Mouse (Mus musculus): ENCODE measurements around the gene Aida. TPM values are rescaled to one million over a fixed set of nuclear protein-coding genes. Genes with fewer than 3 reads are reported as not detected.
A peak's percentile ranks its signal among the peaks of the same experiment; 100 is the strongest.
"Not testable (repeated sequence)": the region's sequence is repeated elsewhere in the genome, so short reads cannot be mapped to it uniquely, and the experiment has no call there.

The Aida gene
- polyA plus RNA-seq, 1 experiment from 2014 or later, result 67.2 TPM

DNA sequence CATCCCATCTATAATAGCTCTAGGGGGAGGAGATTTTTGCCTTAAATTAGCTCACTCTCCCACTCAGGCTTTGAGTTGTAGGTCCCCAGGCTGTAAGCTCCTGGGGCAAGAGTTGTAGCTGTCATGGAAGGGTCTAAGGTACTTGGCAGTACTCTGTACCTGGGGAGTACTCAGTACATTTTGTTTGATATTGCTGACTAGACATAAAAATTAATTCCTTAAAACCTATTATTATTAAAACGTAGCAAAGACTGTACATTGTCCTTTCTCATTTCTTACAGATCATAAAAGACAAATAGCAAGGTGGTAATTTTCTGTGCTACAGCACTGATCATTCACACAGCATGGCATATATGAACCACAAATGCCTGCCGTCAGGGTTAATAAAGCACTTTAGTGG lies 27.5 kb downstream of the Aida start:
- H3K27me3 ChIP-seq, result no peaks in the 10 kb centered on the region
- ATAC-seq (ENCODE audit: low FRiP score, low read depth), result no peak
- H3K27ac ChIP-seq, result no peak overlapping the region
- H3K36me3 ChIP-seq, result peaks cover 88% of the 10 kb centered on the region
- 96% methylated on average over 2 of the region's 2 CpGs for WGBS
- no peak overlapping the region for H3K4me2 ChIP-seq (replicated peaks)
- no peak overlapping the region for H3K4me3 ChIP-seq
- H3K9me3 ChIP-seq, result 0 out of 2 replicates have a peak, but pooled peaks cover 4% of the 10 kb centered on the region
- no peak overlapping the region for H3K9ac ChIP-seq
- no peaks in the 10 kb centered on the region for H3K4me1 ChIP-seq

DNA sequence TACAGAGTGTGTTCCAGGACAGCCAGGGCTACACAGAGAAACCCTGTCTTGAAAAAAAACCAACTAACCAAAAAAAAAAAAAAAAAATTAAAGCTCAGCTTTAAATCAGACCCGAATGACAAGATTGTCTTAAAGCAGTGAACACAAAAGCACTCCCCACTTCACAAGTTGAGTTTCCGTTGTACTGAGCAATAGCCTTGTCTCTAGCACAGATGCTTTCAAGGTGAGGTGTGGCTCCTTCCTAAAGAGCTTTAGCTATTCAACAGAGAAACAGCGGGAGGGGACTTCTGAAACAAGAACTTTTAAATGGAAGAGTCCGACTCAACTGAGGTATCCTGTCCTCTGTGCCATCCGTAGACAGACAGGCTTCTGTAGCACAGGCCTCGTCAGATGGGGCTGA lies 28.0 kb downstream of the Aida start:
- Histone ChIP-seq H3K4me3 (no peak overlapping the region), H3K9me3 (0 out of 2 replicates have a peak, but pooled peaks cover 4% of the 10 kb centered on the region), H3K27me3 (no peaks in the 10 kb centered on the region), H3K27ac (no peak overlapping the region), H3K4me2 (replicated peaks) (no peak overlapping the region), H3K36me3 (peaks cover 88% of the 10 kb centered on the region), H3K4me1 (no peaks in the 10 kb centered on the region), H3K9ac (no peak overlapping the region)
- ATAC-seq (ENCODE audit: low FRiP score, low read depth), result no peak
- WGBS, result 94% methylated on average over 6 of the region's 6 CpGs

DNA sequence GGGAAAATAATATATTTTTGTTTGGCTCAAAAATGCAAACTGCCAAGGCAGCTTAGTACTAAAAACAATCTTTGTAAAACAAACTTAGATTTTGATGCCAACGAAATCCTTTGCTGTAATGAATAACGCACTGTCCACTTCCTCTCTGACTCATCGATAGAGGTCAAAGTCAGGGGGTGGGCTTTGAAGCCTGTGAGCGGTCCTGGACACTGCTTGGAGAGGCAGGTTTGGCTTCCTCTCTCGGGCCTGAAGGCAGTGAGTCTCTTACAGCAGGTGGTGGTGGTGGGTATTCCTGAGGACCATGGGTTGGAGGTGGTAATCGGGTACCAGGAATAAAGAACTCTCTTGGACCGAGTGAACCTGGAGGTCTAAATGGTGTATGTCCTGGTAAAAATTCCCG lies 30.8 kb downstream of the Aida start:
- no peak for ATAC-seq (ENCODE audit: low FRiP score, low read depth)
- 92% methylated on average over 8 of the region's 8 CpGs for WGBS
- Histone ChIP-seq H3K4me3 (no peak overlapping the region), H3K4me2 (replicated peaks) (no peak overlapping the region), H3K9ac (no peak overlapping the region), H3K27ac (no peak overlapping the region), H3K4me1 (no peaks in the 10 kb centered on the region), H3K36me3 (peaks cover 89% of the 10 kb centered on the region), H3K27me3 (no peaks in the 10 kb centered on the region), H3K9me3 (0 out of 2 replicates have a peak, but pooled peaks cover 4% of the 10 kb centered on the region)

DNA sequence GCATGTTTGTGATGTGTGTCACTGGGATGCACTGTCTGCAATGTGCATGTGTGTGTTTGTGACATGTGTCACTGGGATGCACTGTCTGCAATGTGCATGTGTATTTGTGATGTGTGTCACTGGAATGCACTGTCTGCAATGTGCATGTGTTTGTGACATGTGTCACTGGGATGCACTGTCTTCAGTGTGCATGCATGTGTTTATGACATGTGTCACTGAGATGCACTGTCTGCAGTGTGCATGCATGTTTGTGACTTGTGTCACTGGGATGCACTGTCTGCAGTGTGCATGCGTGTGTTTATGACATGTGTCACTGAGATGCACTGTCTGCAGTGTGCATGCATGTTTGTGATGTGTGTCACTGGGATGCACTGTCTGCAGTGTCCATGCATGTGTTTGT lies 46.5 kb downstream of the Aida start:
- WGBS, result 95% methylated on average over 1 of the region's 1 CpGs
- Histone ChIP-seq H3K4me1 (peaks cover 18% of the 10 kb centered on the region), H3K36me3 (peaks cover 53% of the 10 kb centered on the region)
- H3K9ac ChIP-seq; H3K9me3 ChIP-seq; H3K27ac ChIP-seq; ATAC-seq (ENCODE audit: low FRiP score, low read depth); H3K27me3 ChIP-seq; H3K4me2 ChIP-seq (replicated peaks); H3K4me3 ChIP-seq: not testable (repeated sequence)

DNA sequence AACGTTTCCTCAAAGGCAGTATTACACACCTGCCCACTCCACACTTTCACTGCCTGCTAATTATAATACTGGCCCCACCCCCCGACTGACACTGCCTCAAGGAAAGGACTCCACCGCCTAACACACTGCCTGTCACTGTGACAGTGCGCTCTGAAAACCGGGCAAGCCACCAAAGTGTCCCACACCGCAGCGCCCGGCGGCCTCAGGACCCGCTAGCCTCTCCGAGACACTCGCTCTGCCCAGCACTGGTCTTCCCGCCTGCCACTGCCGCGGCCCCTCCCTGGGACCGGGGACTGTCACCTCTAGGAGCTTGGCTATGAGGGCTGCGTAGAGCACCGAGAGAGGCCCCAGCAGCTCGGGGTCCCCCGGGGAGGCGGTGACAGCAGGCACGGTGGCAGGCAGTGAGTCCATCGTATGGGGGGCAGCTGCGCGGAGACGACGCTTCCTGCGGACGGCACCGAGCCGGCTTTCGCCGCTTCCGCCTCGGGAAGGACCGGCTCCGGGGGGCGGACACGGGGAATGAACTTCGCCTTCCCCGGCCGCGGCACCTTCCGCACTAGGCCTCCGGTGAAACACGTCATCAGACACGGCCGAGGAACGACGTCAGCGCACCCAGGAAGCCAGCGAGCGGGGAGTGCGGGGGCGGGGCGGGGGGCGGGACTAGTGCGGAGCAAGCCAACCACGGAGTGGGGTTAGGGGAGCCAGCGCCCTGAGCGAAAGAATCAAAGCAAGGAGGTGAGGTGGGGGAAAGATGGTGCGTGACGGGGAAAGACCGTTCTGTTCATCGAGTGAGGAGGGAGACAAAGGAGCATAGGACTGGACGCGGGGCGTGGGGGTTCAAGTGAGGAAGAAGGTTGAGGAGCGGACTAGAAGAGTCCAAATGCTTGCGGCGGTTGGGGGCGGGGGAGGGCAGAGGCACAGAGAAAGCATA lies 48.8 kb downstream of the Aida start:
- Histone ChIP-seq H3K4me1 (peaks cover 18% of the 10 kb centered on the region), H3K27me3 (no peaks in the 10 kb centered on the region), H3K9me3 (no peaks in the 10 kb centered on the region), H3K9ac (peak overlapping the region; percentile 90), H3K4me3 (peak overlapping the region; percentile 95), H3K36me3 (peaks cover 53% of the 10 kb centered on the region), H3K4me2 (replicated peaks) (peak overlapping the region; percentile 94), H3K27ac (peak overlapping the region; percentile 58; the same call in 1 of the 2 replicates)
- WGBS, result under 1% methylated on average over 72 of the region's 72 CpGs
- ATAC-seq (ENCODE audit: low FRiP score, low read depth), result peak; percentile 96

DNA sequence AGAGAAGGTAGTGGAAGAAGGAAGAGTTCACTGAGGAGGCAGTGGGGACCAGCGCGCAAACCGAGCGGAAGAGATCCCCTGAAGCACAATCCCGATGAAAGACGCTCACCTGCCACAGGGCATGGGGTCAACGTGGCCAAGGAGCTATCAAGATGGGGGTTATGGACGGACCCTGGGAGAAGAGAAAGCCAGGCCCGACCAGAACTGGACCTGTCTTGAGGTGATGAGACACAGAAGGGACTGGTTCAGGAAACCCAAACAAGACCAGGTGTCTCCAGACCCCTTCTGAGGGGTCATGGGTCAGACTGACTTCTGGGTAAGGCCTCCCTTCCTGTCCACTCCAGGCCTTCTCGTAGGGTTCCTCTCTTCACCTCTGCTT lies 49.4 kb downstream of the Aida start:
- Histone ChIP-seq H3K27ac (no peak overlapping the region), H3K4me3 (peak overlapping the region; percentile 95), H3K36me3 (peaks cover 54% of the 10 kb centered on the region), H3K9ac (peak overlapping the region; percentile 90), H3K4me1 (peaks cover 18% of the 10 kb centered on the region), H3K9me3 (no peaks in the 10 kb centered on the region), H3K27me3 (no peaks in the 10 kb centered on the region), H3K4me2 (replicated peaks) (peak overlapping the region; percentile 94)
- ATAC-seq (ENCODE audit: low FRiP score, low read depth), result 0 out of 2 replicates have a peak, but pooled peaks have one; percentile 5
- 7% methylated on average over 10 of the region's 10 CpGs for WGBS

DNA sequence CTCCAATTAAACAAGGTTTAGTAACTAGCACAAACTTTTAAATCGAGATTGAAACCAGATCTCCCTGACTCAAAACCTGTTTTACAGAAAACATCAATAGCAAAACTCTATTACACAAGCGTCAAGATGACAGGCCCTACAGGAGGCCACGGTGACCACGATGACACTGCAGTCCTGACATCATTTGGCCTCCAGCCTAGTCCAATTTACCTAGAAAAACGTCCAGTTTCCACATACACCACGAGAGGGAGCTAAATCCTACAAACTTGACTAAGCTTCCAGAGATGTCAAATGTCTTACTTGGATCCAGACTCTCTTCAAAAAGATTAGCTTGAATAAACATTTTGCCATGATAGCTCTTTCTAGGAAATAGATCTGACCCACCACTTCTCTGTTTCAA lies 53.5 kb downstream of the Aida start:
- H3K36me3 ChIP-seq, result peaks cover 74% of the 10 kb centered on the region

DNA sequence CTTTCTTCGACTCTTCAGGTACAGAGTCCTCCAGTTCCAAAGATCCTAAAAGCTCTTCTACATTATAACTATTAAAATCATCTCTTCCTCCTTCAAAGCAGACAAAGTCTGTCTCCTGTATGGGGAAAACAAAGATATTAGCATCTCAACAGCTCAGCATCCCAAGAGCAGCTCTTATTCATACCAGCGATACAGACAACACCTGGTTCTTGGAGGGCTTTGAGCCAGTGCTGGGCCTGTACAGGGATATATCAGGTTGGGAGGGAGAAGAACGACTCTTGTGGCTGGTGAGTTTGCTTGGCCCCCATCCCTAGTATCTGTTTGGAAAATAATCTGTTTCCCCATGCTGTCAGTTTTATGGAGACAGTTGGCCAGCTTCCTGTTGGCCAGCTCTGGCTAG lies 62.5 kb downstream of the Aida start:
- ATAC-seq (ENCODE audit: low FRiP score, low read depth), result no peak
- H3K4me2 ChIP-seq (replicated peaks), result no peak overlapping the region
- WGBS, result 94% methylated on average over 3 of the region's 3 CpGs

More for the DNA sequence above, 53.5 kb downstream of the Aida start:
- Histone ChIP-seq H3K4me3 (no peak overlapping the region), H3K9ac (no peak overlapping the region), H3K9me3 (no peaks in the 10 kb centered on the region), H3K4me1 (peaks cover 15% of the 10 kb centered on the region), H3K4me2 (replicated peaks) (no peak overlapping the region), H3K27me3 (no peaks in the 10 kb centered on the region), H3K27ac (no peak overlapping the region)
- no peak for ATAC-seq (ENCODE audit: low FRiP score, low read depth)
- WGBS, result 29% methylated on average over 6 of the region's 6 CpGs

DNA sequence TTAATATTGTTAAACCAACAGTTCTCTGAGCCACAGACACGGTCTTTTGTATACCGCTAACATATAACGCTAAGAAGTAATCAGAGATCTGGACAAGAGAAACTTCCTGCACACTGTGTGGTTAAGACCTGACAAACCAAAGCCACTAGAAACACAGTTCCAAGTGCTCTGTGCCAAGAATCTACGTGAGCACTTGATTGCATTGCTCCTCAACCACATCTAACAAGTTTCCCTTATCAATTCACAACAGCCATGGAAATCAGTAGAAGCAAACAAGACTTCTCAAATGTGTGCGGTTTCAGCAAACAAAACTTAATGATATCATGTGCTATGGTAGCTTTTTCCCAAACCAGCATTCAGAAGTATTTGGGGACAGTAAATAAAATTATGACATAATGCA lies 65.9 kb downstream of the Aida start:
- no peak for ATAC-seq (ENCODE audit: low FRiP score, low read depth)
- Histone ChIP-seq H3K9ac (no peak overlapping the region), H3K4me3 (no peak overlapping the region), H3K9me3 (no peaks in the 10 kb centered on the region), H3K36me3 (peaks cover 81% of the 10 kb centered on the region), H3K27ac (no peak overlapping the region), H3K4me1 (peaks cover 11% of the 10 kb centered on the region; the same call in 1 of the 2 replicates), H3K4me2 (replicated peaks) (no peak overlapping the region), H3K27me3 (no peaks in the 10 kb centered on the region)
- whole genome bisulfite sequencing, result 95% methylated on average over 5 of the region's 5 CpGs

More for the DNA sequence above, 62.5 kb downstream of the Aida start:
- Histone ChIP-seq H3K9ac (no peak overlapping the region), H3K4me1 (no peaks in the 10 kb centered on the region), H3K4me3 (no peak overlapping the region), H3K27ac (no peak overlapping the region), H3K36me3 (peaks cover 89% of the 10 kb centered on the region), H3K9me3 (no peaks in the 10 kb centered on the region), H3K27me3 (no peaks in the 10 kb centered on the region)

DNA sequence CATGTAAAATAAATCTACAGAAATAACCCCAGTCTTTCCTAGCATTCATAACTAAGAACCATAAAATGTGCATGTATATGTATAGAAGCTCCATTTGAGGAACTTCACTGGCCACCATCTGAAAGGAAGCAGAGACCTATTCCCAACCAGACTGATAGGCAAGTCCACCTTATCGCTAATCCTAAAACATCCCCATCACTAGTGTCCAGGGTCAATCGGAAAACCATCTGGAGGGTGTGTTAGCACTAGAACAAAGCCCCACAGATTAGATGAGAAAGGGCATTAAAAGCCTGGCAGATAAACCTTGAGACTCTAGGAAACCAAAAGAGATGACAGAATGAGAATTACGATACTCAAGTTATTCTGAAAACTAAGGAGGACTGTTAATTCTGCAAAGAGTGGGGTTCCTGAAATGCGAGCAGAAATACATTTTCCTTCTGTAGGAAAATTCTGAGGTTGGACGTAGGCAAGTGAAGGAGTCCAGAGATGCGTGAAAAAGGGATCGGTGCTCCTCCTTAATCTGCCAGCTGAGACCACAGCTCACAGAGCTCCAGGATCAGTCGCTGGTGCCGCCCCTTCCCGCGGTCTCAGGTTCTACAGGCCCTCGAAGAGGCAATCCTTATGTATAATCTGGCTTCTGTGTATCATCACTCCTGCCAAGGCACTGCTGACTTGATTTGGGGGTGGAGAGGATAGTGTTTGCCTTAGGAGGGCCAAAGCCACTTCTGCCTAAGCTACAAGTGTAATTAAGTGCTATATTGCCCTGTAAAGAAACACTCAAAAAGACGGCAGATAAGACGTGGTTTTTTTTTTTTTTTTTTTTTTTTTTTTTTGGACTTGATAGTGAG lies 66.6 kb downstream of the Aida start:
- 81% methylated on average over 14 of the region's 14 CpGs for WGBS
- Histone ChIP-seq H3K36me3 (peaks cover 74% of the 10 kb centered on the region), H3K4me1 (peaks cover 18% of the 10 kb centered on the region), H3K27ac (no peak overlapping the region), H3K4me2 (replicated peaks) (no peak overlapping the region), H3K9ac (no peak overlapping the region), H3K4me3 (no peak overlapping the region), H3K27me3 (no peaks in the 10 kb centered on the region), H3K9me3 (no peaks in the 10 kb centered on the region)
- ATAC-seq (ENCODE audit: low FRiP score, low read depth), result no peak

DNA sequence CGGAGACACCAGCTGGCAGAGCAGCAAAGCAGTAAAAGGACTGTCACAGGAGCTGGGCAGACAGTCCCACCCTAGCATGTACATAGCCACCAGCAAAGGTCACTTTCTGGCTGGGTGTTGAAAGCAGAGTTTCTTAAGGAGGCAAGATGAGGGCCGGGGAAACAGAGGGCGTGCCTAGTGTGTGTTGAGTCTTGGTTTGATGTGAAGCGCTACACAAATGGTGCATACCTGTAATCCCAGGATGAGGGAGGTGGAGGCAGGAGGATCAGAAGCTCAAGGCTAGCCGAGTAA lies 67.1 kb downstream of the Aida start:
- Histone ChIP-seq H3K27me3 (no peaks in the 10 kb centered on the region), H3K27ac (no peak overlapping the region), H3K9me3 (no peaks in the 10 kb centered on the region), H3K4me2 (replicated peaks) (no peak overlapping the region), H3K4me3 (no peak overlapping the region), H3K36me3 (peaks cover 69% of the 10 kb centered on the region), H3K9ac (no peak overlapping the region), H3K4me1 (peaks cover 24% of the 10 kb centered on the region)
- WGBS, result 88% methylated on average over 5 of the region's 5 CpGs
- no peak for ATAC-seq (ENCODE audit: low FRiP score, low read depth)

DNA sequence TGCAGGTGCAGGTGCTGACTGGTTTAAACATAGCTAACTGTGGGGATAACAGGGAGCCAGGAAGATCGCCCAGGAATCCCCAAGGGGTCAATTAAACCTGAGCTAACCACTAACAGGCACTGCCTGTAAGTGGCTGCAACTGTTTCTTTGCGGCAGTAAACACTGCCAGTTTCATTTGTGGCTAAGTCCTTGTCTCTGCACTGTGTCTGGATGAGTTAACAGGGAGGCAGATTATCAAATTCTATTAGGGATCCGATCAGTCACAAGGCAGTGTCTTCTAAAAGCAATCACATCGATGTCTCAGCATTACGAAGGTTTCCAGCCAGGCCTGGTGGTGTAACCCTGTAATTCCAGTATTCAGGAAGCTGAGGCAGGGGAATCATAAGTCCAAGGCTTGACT lies 70.0 kb downstream of the Aida start:
- Histone ChIP-seq H3K4me2 (replicated peaks) (no peak overlapping the region), H3K9me3 (no peaks in the 10 kb centered on the region), H3K9ac (no peak overlapping the region; the same call in 1 of the 2 replicates), H3K36me3 (peaks cover 42% of the 10 kb centered on the region), H3K27ac (no peak overlapping the region), H3K27me3 (no peaks in the 10 kb centered on the region), H3K4me1 (peaks cover 31% of the 10 kb centered on the region), H3K4me3 (no peak overlapping the region)
- no peak for ATAC-seq (ENCODE audit: low FRiP score, low read depth)
- WGBS, result 75% methylated on average over 5 of the region's 5 CpGs

All from limb, embryonic 13.5 days (tissue).